Mouse (Mus musculus): ENCODE measurements at regions not wholly inside any gene's neighbourhood (a gene's known extent, or its start where the extent isn't known, plus 50 kb on each side); places are given as distances from the start of the nearest gene placed in this dataset.

- no peaks in the 10 kb centered on the region for H3K36me3 ChIP-seq (replicated peaks; ENCODE audit: control insufficient read depth, insufficient read depth, low read depth, low read length)
- no peaks in the 10 kb centered on the region for H3K27me3 ChIP-seq (ENCODE audit: control insufficient read depth, insufficient read depth, low read length)
- WGBS, result 73% methylated on average over 4 of the region's 4 CpGs
- H3K9ac ChIP-seq (replicated peaks; ENCODE audit: low read length), result no peak overlapping the region
- DNase-seq (ENCODE audit: low spot score) (no peak), ATAC-seq (replicated peaks; ENCODE audit: insufficient number of reproducible peaks, low FRiP score, low TSS enrichment, low read depth) (no peak)
- no peaks in the 10 kb centered on the region for H3K4me1 ChIP-seq (ENCODE audit: control insufficient read depth, insufficient read depth, low read length)
- no peak overlapping the region for H3K27ac ChIP-seq (replicated peaks; ENCODE audit: low read depth, low read length)
- H3K4me2 ChIP-seq (ENCODE audit: low read depth, low read length), result no peak overlapping the region
- H3K9me3 ChIP-seq (replicated peaks; ENCODE audit: control insufficient read depth, low read length), result no peaks in the 10 kb centered on the region
- H3K4me3 ChIP-seq (ENCODE audit: low read depth, low read length), result no peak overlapping the region
These were observed 86.1 kb downstream of the Ier5 start for GRCm38 (mm10) chr1:155013361-155013760.

- DNase-seq (ENCODE audit: low spot score), result peak; percentile 91
- H3K9ac ChIP-seq (replicated peaks; ENCODE audit: low read length), result no peak overlapping the region
- H3K27ac ChIP-seq (replicated peaks; ENCODE audit: low read depth, low read length), result no peak overlapping the region
- no peak overlapping the region for H3K4me2 ChIP-seq (ENCODE audit: low read depth, low read length)
- no peaks in the 10 kb centered on the region for H3K9me3 ChIP-seq (replicated peaks; ENCODE audit: control insufficient read depth, low read length)
- no peak overlapping the region for H3K4me3 ChIP-seq (ENCODE audit: low read depth, low read length)
- no peaks in the 10 kb centered on the region for H3K36me3 ChIP-seq (replicated peaks; ENCODE audit: control insufficient read depth, insufficient read depth, low read depth, low read length)
- WGBS, result 15% methylated on average over 16 of the region's 16 CpGs
- no peaks in the 10 kb centered on the region for H3K27me3 ChIP-seq (ENCODE audit: control insufficient read depth, insufficient read depth, low read length)
- H3K4me1 ChIP-seq (ENCODE audit: control insufficient read depth, insufficient read depth, low read length), result no peaks in the 10 kb centered on the region
- ATAC-seq (replicated peaks; ENCODE audit: insufficient number of reproducible peaks, low FRiP score, low TSS enrichment, low read depth), result peak; percentile 77
These were observed 92.6 kb downstream of the Ier5 start for GRCm38 (mm10) chr1:155006539-155007486.

- no peaks in the 10 kb centered on the region for H3K27me3 ChIP-seq (ENCODE audit: control insufficient read depth, insufficient read depth, low read length)
- ATAC-seq (replicated peaks; ENCODE audit: insufficient number of reproducible peaks, low FRiP score, low TSS enrichment, low read depth) (no peak), DNase-seq (ENCODE audit: low spot score) (no peak)
- H3K4me2 ChIP-seq (ENCODE audit: low read depth, low read length), result no peak overlapping the region
- no peak overlapping the region for H3K27ac ChIP-seq (replicated peaks; ENCODE audit: low read depth, low read length)
- no peak overlapping the region for H3K4me3 ChIP-seq (ENCODE audit: low read depth, low read length)
- no peaks in the 10 kb centered on the region for H3K4me1 ChIP-seq (ENCODE audit: control insufficient read depth, insufficient read depth, low read length)
- H3K9me3 ChIP-seq (replicated peaks; ENCODE audit: control insufficient read depth, low read length), result no peaks in the 10 kb centered on the region
- no peak overlapping the region for H3K9ac ChIP-seq (replicated peaks; ENCODE audit: low read length)
- H3K36me3 ChIP-seq (replicated peaks; ENCODE audit: control insufficient read depth, insufficient read depth, low read depth, low read length), result no peaks in the 10 kb centered on the region
- WGBS, result 85% methylated on average over 10 of the region's 10 CpGs
These were observed 93.3 kb downstream of the Ier5 start for GRCm38 (mm10) chr1:155006099-155006498.

- no peaks in the 10 kb centered on the region for H3K36me3 ChIP-seq (replicated peaks; ENCODE audit: control insufficient read depth, insufficient read depth, low read depth, low read length)
- ATAC-seq (replicated peaks; ENCODE audit: insufficient number of reproducible peaks, low FRiP score, low TSS enrichment, low read depth) (no peak), DNase-seq (ENCODE audit: low spot score) (no peak)
- H3K9me3 ChIP-seq (replicated peaks; ENCODE audit: control insufficient read depth, low read length), result no peaks in the 10 kb centered on the region
- no peak overlapping the region for H3K9ac ChIP-seq (replicated peaks; ENCODE audit: low read length)
- H3K4me3 ChIP-seq (ENCODE audit: low read depth, low read length), result no peak overlapping the region
- H3K27me3 ChIP-seq (ENCODE audit: control insufficient read depth, insufficient read depth, low read length), result no peaks in the 10 kb centered on the region
- H3K4me2 ChIP-seq (ENCODE audit: low read depth, low read length), result no peak overlapping the region
- no peak overlapping the region for H3K27ac ChIP-seq (replicated peaks; ENCODE audit: low read depth, low read length)
- no peaks in the 10 kb centered on the region for H3K4me1 ChIP-seq (ENCODE audit: control insufficient read depth, insufficient read depth, low read length)
These were observed 99.1 kb downstream of the Ier5 start for GRCm38 (mm10) chr1:155000301-155000700.

- Histone ChIP-seq H3K9ac (replicated peaks; ENCODE audit: low read length) (no peak overlapping the region), H3K27me3 (ENCODE audit: control insufficient read depth, insufficient read depth, low read length) (no peaks in the 10 kb centered on the region), H3K36me3 (replicated peaks; ENCODE audit: control insufficient read depth, insufficient read depth, low read depth, low read length) (no peaks in the 10 kb centered on the region), H3K27ac (replicated peaks; ENCODE audit: low read depth, low read length) (no peak overlapping the region), H3K4me1 (ENCODE audit: control insufficient read depth, insufficient read depth, low read length) (no peaks in the 10 kb centered on the region), H3K4me3 (ENCODE audit: low read depth, low read length) (no peak overlapping the region), H3K9me3 (replicated peaks; ENCODE audit: control insufficient read depth, low read length) (no peaks in the 10 kb centered on the region), H3K4me2 (ENCODE audit: low read depth, low read length) (no peak overlapping the region)
- 80% methylated on average over 9 of the region's 9 CpGs for WGBS
- ATAC-seq (replicated peaks; ENCODE audit: insufficient number of reproducible peaks, low FRiP score, low TSS enrichment, low read depth) (no peak), DNase-seq (ENCODE audit: low spot score) (no peak)
These were observed 99.8 kb downstream of the Ier5 start for GRCm38 (mm10) chr1:154999501-155000131.

GRCm38 (mm10) chr1:154995778-154996390 lies 103.6 kb downstream of the Ier5 start:
- ATAC-seq (replicated peaks; ENCODE audit: insufficient number of reproducible peaks, low FRiP score, low TSS enrichment, low read depth) (no peak), DNase-seq (ENCODE audit: low spot score) (peak; percentile 48)
- Histone ChIP-seq H3K9me3 (replicated peaks; ENCODE audit: control insufficient read depth, low read length) (no peaks in the 10 kb centered on the region), H3K4me1 (ENCODE audit: control insufficient read depth, insufficient read depth, low read length) (no peaks in the 10 kb centered on the region), H3K4me2 (ENCODE audit: low read depth, low read length) (no peak overlapping the region), H3K27me3 (ENCODE audit: control insufficient read depth, insufficient read depth, low read length) (no peaks in the 10 kb centered on the region), H3K4me3 (ENCODE audit: low read depth, low read length) (no peak overlapping the region), H3K36me3 (replicated peaks; ENCODE audit: control insufficient read depth, insufficient read depth, low read depth, low read length) (no peaks in the 10 kb centered on the region), H3K9ac (replicated peaks; ENCODE audit: low read length) (no peak overlapping the region), H3K27ac (replicated peaks; ENCODE audit: low read depth, low read length) (no peak overlapping the region)
- WGBS, result 56% methylated on average over 9 of the region's 9 CpGs

- whole genome bisulfite sequencing, result 78% methylated on average over 21 of the region's 21 CpGs
- no peak overlapping the region for H3K27ac ChIP-seq (replicated peaks; ENCODE audit: low read depth, low read length)
- DNase-seq (ENCODE audit: low spot score), result peak; percentile 27
These were observed 105.2 kb downstream of the Ier5 start for GRCm38 (mm10) chr1:154993927-154994856.

More at GRCm38 (mm10) chr1:154993927-154994856, 105.2 kb downstream of the Ier5 start:
- H3K4me1 ChIP-seq (ENCODE audit: control insufficient read depth, insufficient read depth, low read length), result no peaks in the 10 kb centered on the region
- ATAC-seq (replicated peaks; ENCODE audit: insufficient number of reproducible peaks, low FRiP score, low TSS enrichment, low read depth), result no peak
- H3K27me3 ChIP-seq (ENCODE audit: control insufficient read depth, insufficient read depth, low read length), result no peaks in the 10 kb centered on the region
- H3K4me3 ChIP-seq (ENCODE audit: low read depth, low read length), result no peak overlapping the region
- no peaks in the 10 kb centered on the region for H3K9me3 ChIP-seq (replicated peaks; ENCODE audit: control insufficient read depth, low read length)
- no peak overlapping the region for H3K9ac ChIP-seq (replicated peaks; ENCODE audit: low read length)
- H3K36me3 ChIP-seq (replicated peaks; ENCODE audit: control insufficient read depth, insufficient read depth, low read depth, low read length), result no peaks in the 10 kb centered on the region
- no peak overlapping the region for H3K4me2 ChIP-seq (ENCODE audit: low read depth, low read length)

Measured in embryonic facial prominence, embryonic 11.5 days (tissue).